Mouse (Mus musculus): ENCODE data around the gene Mroh8. TPM values are rescaled to one million over a fixed set of nuclear protein-coding genes. Genes with fewer than 3 reads are reported as not detected.

The Mroh8 gene
- total and polyA plus RNA-seq, 3 experiments = 0.15 to 0.18 TPM; not detected in 1

DNA sequence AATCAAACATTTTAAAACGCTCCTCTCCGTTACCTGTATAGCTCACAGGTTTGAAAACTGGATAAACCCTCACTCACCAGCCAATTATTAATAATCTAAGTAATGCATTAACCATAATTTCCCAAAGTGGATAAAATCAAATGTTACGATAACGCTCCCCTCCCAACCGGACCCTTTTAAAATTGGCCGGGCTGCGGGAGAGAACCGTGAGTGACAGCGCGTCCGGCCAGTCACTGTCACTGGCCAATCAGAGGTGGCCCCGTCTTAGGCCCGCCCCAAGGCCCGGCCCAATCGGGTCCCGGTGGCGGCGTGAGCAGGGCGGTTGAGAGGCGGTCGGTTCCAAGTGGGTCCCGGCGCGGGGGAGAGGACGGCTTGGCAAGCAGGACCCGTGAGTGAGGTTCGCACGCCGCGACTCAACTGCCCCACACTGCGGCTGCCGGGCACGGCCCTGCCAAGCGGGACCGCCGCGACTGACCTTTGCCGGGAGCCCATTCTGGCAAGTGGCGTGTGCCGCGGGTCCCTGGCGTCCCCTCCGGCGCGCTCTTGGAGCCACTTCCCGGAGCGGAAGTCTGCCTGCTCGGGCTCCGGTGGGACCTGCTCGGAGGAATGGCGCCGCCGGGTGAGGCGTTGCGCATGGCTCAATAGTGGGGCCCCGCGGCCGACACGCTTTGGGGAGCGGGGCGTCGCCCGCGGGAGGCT is 483 bp downstream of the Mroh8 start, which contains the start of gene Rpn2 (continued):
- TF ChIP-seq MAFK (IDR thresholded peaks at IDR 0.05; ENCODE audit: borderline replicate concordance, low read depth, low read length) (no peak), MYC (IDR thresholded peaks at IDR 0.05; ENCODE audit: low read depth, low read length) (0 out of 2 replicates have a peak, but pooled peaks have one; percentile 43), GATA1 (IDR thresholded peaks at IDR 0.05; ENCODE audit: low read depth, low read length) (peak; percentile 76)

- Histone ChIP-seq H3K36me3 (ENCODE audit: control insufficient read depth in 1 of 2, insufficient read depth in 2 of 2, low read length in 2 of 2) (no peaks in the 10 kb centered on the region), H3K4me3 (ENCODE audit: control insufficient read depth in 1 of 2, insufficient read depth in 1 of 2, low read depth in 2 of 2, low read length in 2 of 2) (no peak overlapping the region), H3K27me3 (ENCODE audit: control insufficient read depth in 1 of 2, insufficient read depth in 2 of 2, low read length in 2 of 2) (peaks cover 2 to 7% of the 10 kb centered on the region in 2 experiments), H3K9me3 (replicated peaks; ENCODE audit: insufficient read depth, low read length) (no peaks in the 10 kb centered on the region), H3K4me1 (ENCODE audit: control insufficient read depth in 1 of 2, insufficient read depth in 2 of 2, low read length in 2 of 2) (peaks cover 0 to 5% of the 10 kb centered on the region in 2 experiments; a peak in 1 of 4 replicates), H3K27ac (ENCODE audit: control insufficient read depth, low read depth, low read length) (no peak overlapping the region), H3K9ac (ENCODE audit: control insufficient read depth, low read depth, low read length, poor library complexity, severe bottlenecking) (no peak overlapping the region), H3K79me2 (ENCODE audit: control insufficient read depth, insufficient read depth, low read length, poor library complexity) (no peaks in the 10 kb centered on the region)
- DNase-seq (ENCODE audit: low read depth, low spot score) = no peak
- TF ChIP-seq HCFC1 (IDR thresholded peaks at IDR 0.05; ENCODE audit: low read depth, low read length) (no peak), BHLHE40 (IDR thresholded peaks at IDR 0.05; ENCODE audit: borderline replicate concordance, low read depth, low read length) (no peak), SMC3 (IDR thresholded peaks at IDR 0.05; ENCODE audit: low read depth, low read length) (no peak), KAT2A (conservative IDR thresholded peaks at IDR 0.05; ENCODE audit: low read depth, low read length) (no peak)
These were observed 15.5 kb downstream of the Mroh8 start for GRCm38 (mm10) chr2:157263832-157264231.

- no peaks in the 10 kb centered on the region for H3K9me3 ChIP-seq (replicated peaks; ENCODE audit: insufficient read depth, low read length)
- no peak overlapping the region for H3K27ac ChIP-seq (ENCODE audit: control insufficient read depth, low read depth, low read length)
- no peak overlapping the region for H3K4me3 ChIP-seq (ENCODE audit: control insufficient read depth in 1 of 2, insufficient read depth in 1 of 2, low read depth in 2 of 2, low read length in 2 of 2)
- H3K36me3 ChIP-seq (ENCODE audit: control insufficient read depth in 1 of 2, insufficient read depth in 2 of 2, low read length in 2 of 2) = no peaks in the 10 kb centered on the region
- peaks cover 2 to 5% of the 10 kb centered on the region in 2 experiments for H3K27me3 ChIP-seq (ENCODE audit: control insufficient read depth in 1 of 2, insufficient read depth in 2 of 2, low read length in 2 of 2)
- DNase-seq (ENCODE audit: low read depth, low spot score) = no peak
- peaks cover 0 to 5% of the 10 kb centered on the region in 2 experiments; a peak in 1 of 4 replicates for H3K4me1 ChIP-seq (ENCODE audit: control insufficient read depth in 1 of 2, insufficient read depth in 2 of 2, low read length in 2 of 2)
- no peaks in the 10 kb centered on the region for H3K79me2 ChIP-seq (ENCODE audit: control insufficient read depth, insufficient read depth, low read length, poor library complexity)
- TF ChIP-seq HCFC1 (IDR thresholded peaks at IDR 0.05; ENCODE audit: low read depth, low read length) = no peak
- no peak for TF ChIP-seq NRF1 (IDR thresholded peaks at IDR 0.05; ENCODE audit: insufficient read depth, low read depth, low read length, poor library complexity, severe bottlenecking)
- TF ChIP-seq RCOR1 (IDR thresholded peaks at IDR 0.05; ENCODE audit: low read depth, low read length) = no peak
- TF ChIP-seq CHD2 (IDR thresholded peaks at IDR 0.05; ENCODE audit: low read length) = no peak
- no peak for TF ChIP-seq CHD1 (IDR thresholded peaks at IDR 0.05; ENCODE audit: low read depth, low read length)
- TF ChIP-seq GABPA (IDR thresholded peaks at IDR 0.05; ENCODE audit: low read depth, low read length) = no peak
- no peak for TF ChIP-seq ZNF384 (IDR thresholded peaks at IDR 0.05; ENCODE audit: low read depth, low read length)
- no peak for TF ChIP-seq JUND (IDR thresholded peaks at IDR 0.05; ENCODE audit: low read depth, low read length)
- no peak for TF ChIP-seq ZC3H11A (IDR thresholded peaks at IDR 0.05; ENCODE audit: low read depth, low read length)
- TF ChIP-seq EP300 (IDR thresholded peaks at IDR 0.05; ENCODE audit: low read depth in 1 of 2, low read length in 2 of 2) = no peak
- no peak for TF ChIP-seq CTCF (IDR thresholded peaks at IDR 0.05 in 2 of 3, conservative IDR thresholded peaks at IDR 0.05 in 1 of 3; ENCODE audit: control insufficient read depth in 1 of 3, insufficient read depth in 1 of 3, low read depth in 2 of 3, low read length in 3 of 3, poor library complexity in 1 of 3, severe bottlenecking in 1 of 3)
- no peak for TF ChIP-seq MYB (IDR thresholded peaks at IDR 0.05; ENCODE audit: low read depth, low read length)
- no peak for TF ChIP-seq TBP (IDR thresholded peaks at IDR 0.05; ENCODE audit: low read depth, low read length)
- no peak for TF ChIP-seq KAT2A (conservative IDR thresholded peaks at IDR 0.05; ENCODE audit: low read depth, low read length)
- no peak for TF ChIP-seq USF1 (IDR thresholded peaks at IDR 0.05; ENCODE audit: low read depth, low read length)
- no peak overlapping the region for H3K9ac ChIP-seq (ENCODE audit: control insufficient read depth, low read depth, low read length, poor library complexity, severe bottlenecking)
These were observed 16.2 kb downstream of the Mroh8 start for GRCm38 (mm10) chr2:157263101-157263500.
